Mouse (Mus musculus) cerebellum, adult (tissue): ENCODE data around the gene Synj1.

ENCODE experiments used
- ATAC-seq: cut with Nextera tagmentation; 2 replicates; pipeline ENCODE4 v1.9.2; 2017; ENCODE audit warnings: mild to moderate bottlenecking, moderate library complexity, mixed read lengths; ENCODE audit not compliant: insufficient number of reproducible peaks, low FRiP score, low TSS enrichment

Synj1 gene

DNA sequence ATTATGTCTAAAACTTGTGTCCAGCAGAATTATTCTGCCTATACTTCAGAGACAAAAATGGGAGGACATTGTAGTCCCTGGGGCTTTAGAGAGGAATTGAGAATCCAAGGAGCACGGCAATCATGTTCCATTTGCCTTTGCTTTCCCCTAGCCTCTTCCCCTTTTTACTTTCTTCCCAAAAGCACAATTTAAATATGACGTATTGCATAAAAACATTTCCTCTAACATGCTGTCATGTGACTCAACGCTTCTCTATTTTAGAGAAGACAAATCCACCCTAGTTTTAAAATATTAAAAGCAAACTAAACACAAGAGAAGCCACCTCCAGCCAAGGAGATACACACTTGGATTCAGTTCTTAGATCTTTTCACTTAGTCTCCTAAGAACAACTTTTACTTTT, 739 bp upstream of the Synj1 start:
- ATAC-seq: no peak

DNA sequence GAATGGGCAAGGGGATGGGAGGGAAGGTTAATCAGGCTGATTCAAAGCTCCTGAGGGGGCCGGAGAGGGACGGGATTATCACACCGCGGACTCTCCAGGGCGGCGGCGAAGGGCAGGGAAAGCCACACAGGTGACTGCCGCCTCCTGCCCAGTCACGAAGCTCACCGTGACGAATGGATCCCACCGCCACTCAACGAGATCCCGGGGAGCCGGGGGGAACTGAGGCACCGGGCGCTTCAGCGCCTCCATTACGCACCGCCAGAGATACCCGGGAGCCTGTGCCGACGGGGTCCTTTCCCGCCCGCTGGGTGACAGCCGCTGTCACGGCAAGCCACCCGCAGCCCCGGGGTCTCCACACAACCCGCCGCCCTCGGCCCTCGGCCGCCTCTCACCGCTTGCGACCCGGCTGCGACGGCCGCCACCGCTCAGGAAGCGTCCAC, 507 bp downstream of the Synj1 start:
- ATAC-seq: peak; percentile 33; the same call in 1 of the 2 replicates

DNA sequence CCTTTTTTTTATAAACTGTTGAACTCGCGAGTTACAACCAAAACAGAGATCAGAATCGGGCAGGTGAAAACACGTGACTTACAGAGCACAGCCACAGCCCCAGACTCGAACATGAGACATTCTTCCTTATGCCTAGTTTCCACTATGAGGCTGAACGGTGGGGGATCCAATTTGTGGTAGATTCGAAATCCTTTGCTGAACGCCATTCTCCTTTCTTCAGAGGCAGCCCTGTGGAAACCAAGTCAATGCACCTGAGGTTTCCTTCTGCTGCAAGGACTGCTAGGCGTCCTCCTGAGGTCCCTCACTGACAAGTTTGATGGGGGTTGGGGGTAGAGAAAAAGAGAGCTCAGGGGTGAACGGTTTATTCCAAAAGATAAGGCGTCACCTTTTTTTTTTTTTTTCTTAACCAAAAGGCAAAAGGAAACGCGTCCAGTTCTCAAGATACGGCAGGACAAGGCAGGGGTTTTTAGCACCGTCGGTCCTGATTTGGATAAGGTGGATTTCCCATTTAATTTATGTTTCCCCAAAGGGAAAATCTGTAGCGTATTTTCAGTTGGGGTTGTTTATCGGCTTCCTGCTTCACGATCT, 1.1 kb downstream of the Synj1 start:
- no peak for ATAC-seq

DNA sequence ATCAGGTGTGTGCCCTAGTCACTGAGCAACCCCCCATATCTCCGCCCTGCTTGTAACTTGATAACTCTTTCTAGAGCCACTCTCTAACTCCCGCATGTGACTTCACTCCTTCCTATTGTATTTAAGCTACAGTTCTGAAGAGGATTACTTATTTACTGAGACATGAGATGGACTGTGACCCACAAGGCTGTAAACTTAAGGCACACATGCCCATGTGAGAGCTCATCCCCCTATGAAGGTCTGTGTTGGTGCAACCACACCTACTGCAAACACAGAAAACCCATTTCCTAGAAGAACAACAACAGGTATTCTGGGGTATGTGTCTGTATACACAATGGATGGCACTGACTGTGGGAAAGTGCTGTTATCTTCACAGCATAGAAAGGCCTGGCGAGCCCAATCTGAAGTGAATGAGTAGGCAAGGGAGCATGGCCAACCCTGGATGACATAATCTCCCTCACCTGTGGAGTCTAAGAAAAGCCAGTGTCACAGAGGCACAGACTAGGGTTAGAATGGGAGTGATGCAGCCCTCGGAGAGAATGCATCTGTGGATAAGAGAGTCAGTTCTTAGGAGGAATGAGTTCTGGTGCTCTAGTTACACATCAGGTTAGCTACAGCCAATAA, 6.1 kb downstream of the Synj1 start:
- no peak for ATAC-seq

DNA sequence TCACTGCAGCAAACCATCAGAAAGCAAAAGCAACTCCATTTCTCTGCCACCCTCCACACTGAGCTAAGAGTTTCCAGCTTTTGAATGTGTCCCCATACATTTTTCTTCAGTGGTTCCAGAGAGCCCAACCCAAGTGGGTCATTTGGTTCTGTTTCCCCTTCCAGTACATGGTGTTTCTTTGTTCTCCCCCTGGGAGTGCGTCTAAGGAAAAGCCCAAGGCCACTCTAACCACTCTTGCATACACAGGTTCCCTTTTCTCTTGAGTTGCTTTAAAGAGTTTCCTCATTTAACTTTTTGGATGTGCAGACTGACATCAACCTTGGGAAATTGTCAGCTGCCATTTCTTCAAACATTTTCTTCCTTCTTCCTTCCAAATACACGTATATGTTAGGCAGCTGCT, 10.0 kb downstream of the Synj1 start:
- no peak for ATAC-seq

GRCm38 (mm10) chr16:90999827-91000226, 11.3 kb downstream of the Synj1 start:
- ATAC-seq: no peak

DNA sequence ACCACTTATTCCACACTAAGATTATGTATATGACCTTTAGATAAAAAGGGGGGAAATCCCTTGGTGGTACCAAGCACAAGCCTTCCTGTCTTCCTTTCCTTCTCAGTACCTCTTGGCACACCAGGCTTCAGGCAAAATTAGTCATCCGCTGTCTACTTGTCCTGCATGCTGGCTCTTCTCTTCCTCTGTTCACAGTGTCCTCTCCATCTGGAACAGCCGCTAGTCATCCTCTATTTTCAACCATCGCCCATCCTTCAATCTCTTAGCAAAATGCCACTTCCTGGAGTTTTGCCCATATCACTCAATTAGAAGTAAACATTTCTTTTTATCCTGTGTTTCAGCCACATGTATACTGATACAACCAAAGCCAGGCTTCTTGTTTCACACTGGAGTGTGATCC, 13.3 kb downstream of the Synj1 start:
- no peak for ATAC-seq

DNA sequence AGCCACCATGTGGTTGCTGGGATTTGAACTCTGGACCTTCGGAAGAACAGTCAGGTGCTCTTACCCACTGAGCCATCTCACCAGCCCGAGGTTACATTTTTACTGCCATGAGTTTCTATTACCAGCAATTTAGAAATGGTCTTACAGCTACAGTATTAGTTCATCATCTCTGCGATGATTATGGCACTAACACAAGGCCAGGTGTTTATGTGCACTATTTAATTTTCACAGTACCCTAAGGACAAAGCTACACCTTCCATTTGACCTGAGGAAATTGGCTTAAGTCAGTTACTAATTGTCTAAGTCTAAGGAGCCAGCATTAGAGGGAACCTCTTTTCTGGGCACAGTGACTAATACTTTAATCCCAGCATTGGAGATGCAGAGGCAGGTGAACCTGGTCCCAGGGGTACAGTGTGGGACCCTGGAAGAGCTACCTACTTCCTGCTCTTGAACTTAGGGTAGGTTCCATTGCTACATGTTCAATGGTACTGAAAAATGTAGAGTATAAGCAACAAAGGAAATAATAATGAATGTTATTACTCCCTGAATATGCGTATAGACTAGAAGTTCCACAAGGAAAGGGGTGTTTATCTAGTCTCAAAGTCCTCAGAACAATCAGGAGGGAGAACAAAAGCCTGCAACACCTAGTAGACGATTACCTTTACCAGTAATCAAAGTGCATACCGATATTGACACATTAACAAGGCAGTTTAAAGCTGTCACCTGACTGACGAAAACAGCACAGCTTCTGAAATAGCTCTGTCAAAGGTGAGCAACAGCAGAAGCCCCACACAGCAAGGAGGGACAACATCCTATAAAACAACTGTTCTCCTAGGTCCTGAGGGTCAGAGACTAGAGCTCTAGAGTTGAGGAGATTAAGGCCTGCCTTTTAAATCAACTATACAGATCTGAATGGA, 14.5 kb downstream of the Synj1 start:
- no peak for ATAC-seq

DNA sequence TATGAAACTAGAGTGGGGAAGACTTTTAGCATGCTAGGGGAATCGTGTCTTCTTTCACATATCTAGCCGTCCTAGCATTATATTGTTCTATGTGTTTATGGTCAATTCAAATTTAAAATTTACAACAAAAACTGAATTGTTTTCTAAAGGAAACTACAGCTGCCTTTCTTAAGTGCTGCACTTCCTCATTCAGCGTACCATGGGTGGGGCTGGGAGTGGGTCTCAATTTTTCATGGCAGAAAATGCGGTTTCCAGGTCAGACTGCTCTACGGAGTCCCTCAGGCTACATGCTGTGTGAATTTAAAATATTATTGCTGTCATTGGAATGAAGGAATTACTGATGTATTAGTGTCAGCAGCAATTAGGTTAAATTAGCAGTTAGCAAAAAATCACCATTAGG, 15.6 kb downstream of the Synj1 start:
- ATAC-seq: no peak

DNA sequence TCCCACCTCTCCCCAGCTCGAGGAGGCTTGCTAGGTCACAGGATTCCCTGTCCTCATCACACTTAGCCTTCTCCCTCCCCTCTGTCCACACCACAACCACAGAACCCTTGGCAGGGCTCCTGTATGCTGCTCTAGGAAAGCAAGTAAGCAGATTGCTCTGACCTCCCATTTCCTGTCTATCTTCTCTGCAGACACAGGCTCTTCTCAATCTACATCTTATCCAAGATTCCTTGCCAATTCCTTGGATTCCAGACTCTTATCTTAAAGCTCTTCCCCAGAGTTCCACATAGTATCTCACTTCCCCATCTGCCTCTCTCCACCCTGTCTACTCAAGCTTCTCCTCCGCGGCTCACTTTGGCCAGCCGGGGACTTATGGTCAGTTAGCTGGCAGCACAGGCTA, 16.1 kb downstream of the Synj1 start:
- no peak for ATAC-seq

- ATAC-seq: no peak
Measured at GRCm38 (mm10) chr16:90989162-90989561, 21.9 kb downstream of the Synj1 start.

DNA sequence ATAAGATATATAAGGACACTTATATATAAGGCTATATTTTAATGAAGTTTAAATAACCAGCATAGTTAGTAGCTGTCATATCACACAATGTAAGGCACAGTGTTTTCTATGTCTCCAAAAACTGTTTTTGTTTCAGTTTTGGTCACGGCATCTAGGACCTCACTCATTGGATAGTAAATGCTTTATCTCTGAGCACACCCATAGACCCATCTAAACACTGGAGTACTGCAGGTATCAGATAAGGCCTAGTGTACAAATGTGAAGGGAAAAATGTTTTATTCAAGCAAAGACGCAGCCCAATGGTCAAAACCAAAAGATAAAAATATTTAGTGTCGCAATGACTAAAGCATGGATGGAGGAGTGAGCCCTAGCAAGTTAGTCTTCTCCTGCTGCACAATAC, 22.4 kb downstream of the Synj1 start:
- ATAC-seq: no peak

GRCm38 (mm10) chr16:90988039-90988438, 23.1 kb downstream of the Synj1 start:
- ATAC-seq: no peak

DNA sequence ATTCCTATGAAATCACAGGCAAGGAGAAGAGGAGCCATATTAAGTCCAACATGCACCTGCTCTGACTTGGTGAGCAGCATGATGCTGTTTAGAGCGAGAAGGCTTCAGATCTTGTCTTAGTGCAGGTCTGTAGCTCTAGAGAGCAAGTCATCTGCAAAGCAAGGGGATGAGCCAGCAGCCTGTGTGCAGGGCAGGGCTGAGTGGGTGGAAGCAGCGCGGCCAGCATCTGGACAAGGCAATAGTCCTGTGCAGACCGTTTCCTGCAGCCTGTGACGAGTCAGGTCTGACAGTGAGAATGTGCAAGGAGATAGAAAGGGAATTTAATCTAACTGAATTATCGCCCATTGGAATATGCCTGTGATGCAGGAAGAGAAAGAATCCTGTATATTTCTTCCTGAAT, 40.1 kb downstream of the Synj1 start:
- no peak for ATAC-seq

GRCm38 (mm10) chr16:90966241-90966640, 44.9 kb downstream of the Synj1 start:
- no peak for ATAC-seq

DNA sequence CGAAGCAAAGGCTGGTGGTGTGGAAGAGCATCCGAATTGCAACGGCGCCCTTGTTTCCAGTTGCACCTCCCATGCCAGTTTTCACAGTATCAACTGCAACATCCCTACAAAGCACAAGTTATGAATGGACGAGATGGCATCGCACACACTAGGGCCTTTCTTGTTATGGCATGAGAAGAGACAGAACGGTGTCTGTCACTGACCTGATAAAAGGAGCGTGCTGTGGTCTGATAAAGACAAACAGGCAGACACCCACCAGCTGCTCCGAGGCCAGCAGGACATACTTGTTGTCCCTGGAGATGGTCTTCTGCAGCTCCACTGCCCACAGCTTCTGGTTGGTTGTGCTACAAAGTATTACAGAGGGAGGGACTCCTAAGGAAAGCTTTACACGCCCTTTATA, 46.8 kb downstream of the Synj1 start:
- no peak for ATAC-seq

GRCm38 (mm10) chr16:90963866-90964265, 47.2 kb downstream of the Synj1 start:
- no peak for ATAC-seq

GRCm38 (mm10) chr16:90963231-90963630, 47.9 kb downstream of the Synj1 start:
- ATAC-seq: no peak

- ATAC-seq: no peak
Measured at GRCm38 (mm10) chr16:90958301-90959085, 52.6 kb downstream of the Synj1 start.

DNA sequence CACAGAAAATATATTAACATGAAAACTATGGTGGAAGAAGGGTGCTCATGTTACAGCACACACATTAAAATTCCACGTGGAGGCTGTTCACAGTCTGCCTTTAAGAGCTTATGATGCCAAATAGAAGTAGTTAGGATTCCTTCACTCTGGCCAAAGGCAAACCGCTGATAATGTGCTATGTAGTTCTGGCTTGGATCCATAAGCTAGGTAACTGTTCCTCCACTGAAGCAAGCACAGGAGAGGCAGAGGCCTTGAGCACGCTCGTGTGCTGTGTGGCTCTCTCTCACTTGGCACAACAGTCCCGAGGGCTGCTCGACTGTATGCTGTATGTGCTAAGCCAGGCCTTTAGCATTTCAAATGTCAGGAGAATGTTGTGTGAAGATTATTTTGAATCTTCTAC, 55.6 kb downstream of the Synj1 start:
- no peak for ATAC-seq

GRCm38 (mm10) chr16:90953770-90954169, 57.3 kb downstream of the Synj1 start:
- no peak for ATAC-seq
